Mouse (Mus musculus) mesoderm, embryonic 11.5 days (tissue): ENCODE measurements at regions not wholly inside any gene's neighbourhood (a gene's known extent, or its start where the extent isn't known, plus 50 kb on each side); places are given as distances from the start of the nearest gene placed in this dataset.

Experiments
- DNase-seq: peaks from one replicate; pipeline ENCODE4 v3.0.0-alpha.2; 2012; ENCODE audit warnings: low read depth, low spot score

- no peak for DNase-seq
Observed at GRCm38 (mm10) chr11:66605998-66606397, 80.2 kb upstream of the Shisa6 start.

GRCm38 (mm10) chr11:66606646-66607045, 80.9 kb upstream of the Shisa6 start:
- DNase-seq, result no peak

- DNase-seq, result no peak
Observed at GRCm38 (mm10) chr11:66609733-66610132, 84.0 kb upstream of the Shisa6 start.

- DNase-seq, result peak; percentile 71
Observed at GRCm38 (mm10) chr11:66613150-66613549, 87.4 kb upstream of the Shisa6 start.

GRCm38 (mm10) chr11:66625491-66625890, 99.7 kb upstream of the Shisa6 start:
- DNase-seq, result no peak

GRCm38 (mm10) chr11:66656810-66657209, 131.0 kb upstream of the Shisa6 start:
- DNase-seq, result no peak

- DNase-seq, result no peak
Observed at GRCm38 (mm10) chr11:66674581-66674980, 148.8 kb upstream of the Shisa6 start.

- DNase-seq, result no peak
Observed at GRCm38 (mm10) chr11:66680057-66680621, 154.4 kb upstream of the Shisa6 start.

- DNase-seq, result no peak
Observed at GRCm38 (mm10) chr11:66681892-66682291, 156.1 kb upstream of the Shisa6 start.

GRCm38 (mm10) chr11:66684181-66684580, 158.4 kb upstream of the Shisa6 start:
- DNase-seq, result no peak

- DNase-seq, result no peak
Observed at GRCm38 (mm10) chr11:66694651-66695266, 169.0 kb upstream of the Shisa6 start.

GRCm38 (mm10) chr11:66696791-66697190, 171.0 kb upstream of the Shisa6 start:
- DNase-seq, result no peak

- DNase-seq, result no peak
Observed at GRCm38 (mm10) chr11:66745479-66745878, 166.3 kb upstream of the Pirt start.

GRCm38 (mm10) chr11:66789997-66790396, 121.8 kb upstream of the Pirt start:
- no peak for DNase-seq

- DNase-seq, result no peak
Observed at GRCm38 (mm10) chr11:66806887-66807286, 104.9 kb upstream of the Pirt start.

- peak; percentile 53 for DNase-seq
Observed at GRCm38 (mm10) chr11:66813310-66813709, 98.5 kb upstream of the Pirt start.

GRCm38 (mm10) chr11:66813731-66814130, 98.0 kb upstream of the Pirt start:
- DNase-seq, result no peak

GRCm38 (mm10) chr11:66835864-66836263, 75.9 kb upstream of the Pirt start:
- no peak for DNase-seq

GRCm38 (mm10) chr11:66836633-66837380, 75.0 kb upstream of the Pirt start:
- peak; percentile 52 for DNase-seq

- DNase-seq, result no peak
Observed at GRCm38 (mm10) chr11:66845238-66845637, 66.5 kb upstream of the Pirt start.

GRCm38 (mm10) chr11:66846043-66846775, 65.6 kb upstream of the Pirt start:
- DNase-seq, result no peak
